Mouse (Mus musculus) Patski (cell line): Measurements from ENCODE around the gene Nlgn1. TPM values are rescaled to one million over a fixed set of nuclear protein-coding genes. Genes with fewer than 3 reads are reported as not detected.

ENCODE experiments used
- ATAC-seq: fragments of 100-300 bp; one replicate; pipeline ENCODE4 v1.8.0; 2021
- CTCF ChIA-PET: fragments of 350-600 bp; sonication (Branson Sonifier 250); formaldehyde crosslinking; loops from one replicate; lab custom pipeline; 2022; ENCODE audit warnings: inconsistent platforms; lab: Charles Lee
- POLR2A ChIA-PET: fragments of 350-600 bp; sonication (Branson Sonifier 250); formaldehyde crosslinking; loops from one replicate; lab custom pipeline; 2022; ENCODE audit warnings: antibody characterized with exemption, inconsistent platforms; lab: Charles Lee
- DNase-seq: peaks from one replicate; pipeline ENCODE4 v3.0.0-alpha.2; 2011; ENCODE audit warnings: low read depth, low spot score
- H3K27me3 ChIP-seq: fragments of 371-371 bp; one replicate; pipeline ENCODE4 v1.5.1; 2021
- CTCF ChIP-seq: fragments of 100-300 bp; IDR thresholded peaks from one replicate; pipeline ENCODE4 v1.5.1; 2021
- in situ Hi-C: fragments of 300-500 bp; cut with MboI; formaldehyde crosslinking; loops from 3 replicates; pipeline ENCODE4 v1.11.1; 2018; ENCODE audit warnings: low pct_unique_long_range_greater_than_20kb, mixed read lengths
- polyA plus RNA-seq: library from polyadenylated mRNA; unstranded; gene quantifications from one replicate; pipeline ENCODE4 v1.2.3, GENCODE M21; 2021

Gene Nlgn1
- polyA plus RNA-seq, 1 experiment from 2014 or later = 0.01 TPM

DNA sequence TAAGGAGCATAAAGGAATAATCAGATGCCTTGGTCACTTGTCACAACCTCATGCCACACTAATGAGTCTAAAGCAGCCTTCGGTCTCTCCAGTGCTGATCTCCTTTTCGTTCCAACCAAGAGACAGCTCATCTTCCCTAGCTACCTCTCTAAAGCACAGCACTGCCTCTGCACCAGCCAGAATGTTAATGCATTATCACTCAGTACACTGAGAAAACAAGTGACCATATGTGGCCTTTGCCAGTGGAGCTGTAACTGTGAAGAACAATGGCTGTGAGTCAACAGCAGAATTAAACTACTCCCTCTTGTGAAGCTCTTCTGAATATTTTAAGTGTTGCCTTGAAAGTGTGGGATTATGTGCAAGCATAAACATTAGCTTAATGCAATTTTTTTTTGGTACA is 14.9 kb downstream of the Nlgn1 start:
- H3K27me3 ChIP-seq = peaks cover 6% of the 10 kb centered on the region
- in situ Hi-C loops = no loop called here
- ATAC-seq = no peak
- no peak for DNase-seq
- ChIA-PET POLR2A (interaction anchor here (0.6 kb wide), 1 partner anchor 9 kb away, joined by 8 read pairs; no protein-coding TSS in a partner anchor), CTCF (interaction anchor here (0.5 to 1.0 kb wide), 3 partner anchors 8 to 279 kb away, joined by 3 read pairs; no protein-coding TSS in a partner anchor)
- no peak for TF ChIP-seq CTCF

DNA sequence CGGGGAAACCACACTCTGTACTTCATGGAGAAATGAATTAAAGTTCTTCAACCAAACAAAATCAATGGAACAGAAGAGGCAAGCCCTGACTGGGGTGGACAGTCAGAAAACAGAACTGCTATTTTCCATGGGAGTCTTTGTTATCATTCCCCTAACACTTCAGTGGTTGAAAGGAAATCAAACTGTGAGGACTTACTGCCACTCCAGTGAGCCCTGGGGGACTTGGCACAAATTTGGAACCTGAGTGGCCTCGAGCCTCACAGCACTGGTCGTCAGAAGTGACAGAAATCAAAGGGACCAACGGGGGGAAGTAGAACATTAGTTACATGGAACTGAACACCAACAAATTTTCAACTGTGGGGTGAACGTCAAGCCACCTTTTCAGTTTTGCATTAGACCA is 34.4 kb downstream of the Nlgn1 start:
- in situ Hi-C loops = no loop called here
- ChIA-PET CTCF (no interaction called here), POLR2A (no interaction called here)
- ATAC-seq (no peak), DNase-seq (no peak)
- TF ChIP-seq CTCF = no peak
- no peaks in the 10 kb centered on the region for H3K27me3 ChIP-seq

- H3K27me3 ChIP-seq = peaks cover 32% of the 10 kb centered on the region
- peak; percentile 87 for ATAC-seq
- in situ Hi-C loops = no loop called here
- POLR2A ChIA-PET = no interaction called here
- CTCF ChIA-PET = interaction anchor here (0.7 to 2.0 kb wide), 5 partner anchors 10 to 35 kb away, joined by 3 to 7 read pairs (median 3); no protein-coding TSS in a partner anchor
- peak; percentile 60 for DNase-seq
- no peak for TF ChIP-seq CTCF
Observed at GRCm38 (mm10) chr3:26270894-26271795, 61.1 kb downstream of the Nlgn1 start.

GRCm38 (mm10) chr3:26246564-26246963 is 85.7 kb downstream of the Nlgn1 start:
- no peak for DNase-seq
- POLR2A ChIA-PET = no interaction called here
- in situ Hi-C loops = no loop called here
- TF ChIP-seq CTCF = no peak
- H3K27me3 ChIP-seq = peaks cover 51% of the 10 kb centered on the region
- no peak for ATAC-seq
- CTCF ChIA-PET = no interaction called here

DNA sequence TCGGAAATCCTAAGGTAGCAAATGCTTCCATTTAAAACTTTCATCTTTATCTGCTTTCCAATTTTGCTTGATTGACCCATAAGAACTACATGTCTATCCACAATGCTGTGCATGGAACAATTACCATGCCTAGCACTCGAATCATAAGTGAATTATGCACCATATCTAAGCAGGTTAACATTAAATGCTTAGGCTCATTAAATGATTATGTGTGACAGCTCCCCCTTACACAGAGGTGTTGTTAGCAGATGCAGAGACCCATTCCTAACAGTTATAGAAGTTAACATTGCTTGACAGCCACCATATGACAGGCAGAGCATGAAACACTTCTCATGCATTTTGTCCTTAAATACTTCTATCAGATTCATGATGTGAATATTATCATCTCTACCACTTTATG is 89.0 kb downstream of the Nlgn1 start:
- no peak for TF ChIP-seq CTCF
- ATAC-seq = no peak
- peaks cover 46% of the 10 kb centered on the region for H3K27me3 ChIP-seq
- no peak for DNase-seq
- ChIA-PET CTCF (no interaction called here), POLR2A (no interaction called here)
- in situ Hi-C loops = no loop called here

DNA sequence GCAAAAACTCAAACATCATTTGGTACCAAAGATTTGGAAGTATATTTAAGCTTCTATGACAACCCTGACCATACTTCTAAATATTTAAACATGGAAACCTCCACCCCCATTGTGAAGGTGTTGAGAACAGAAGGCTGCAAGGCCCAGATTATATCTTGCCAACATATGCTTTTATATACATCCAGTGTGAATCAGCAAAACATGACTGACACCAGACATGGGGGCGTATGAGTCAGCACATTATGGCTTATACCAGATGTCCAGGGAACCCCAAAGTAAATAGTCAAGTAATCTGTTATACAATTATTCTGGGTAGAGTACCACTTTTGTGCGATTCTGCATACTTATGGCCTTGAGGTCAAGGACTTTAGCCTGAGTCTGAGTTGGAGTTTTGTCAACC is 102.3 kb downstream of the Nlgn1 start:
- POLR2A ChIA-PET = interaction anchor here (0.6 kb wide), 1 partner anchor 16 kb away, joined by 3 read pairs; no protein-coding TSS in a partner anchor
- ATAC-seq (no peak), DNase-seq (no peak)
- TF ChIP-seq CTCF = no peak
- in situ Hi-C loops = no loop called here
- peaks cover 18% of the 10 kb centered on the region for H3K27me3 ChIP-seq
- CTCF ChIA-PET = no interaction called here

DNA sequence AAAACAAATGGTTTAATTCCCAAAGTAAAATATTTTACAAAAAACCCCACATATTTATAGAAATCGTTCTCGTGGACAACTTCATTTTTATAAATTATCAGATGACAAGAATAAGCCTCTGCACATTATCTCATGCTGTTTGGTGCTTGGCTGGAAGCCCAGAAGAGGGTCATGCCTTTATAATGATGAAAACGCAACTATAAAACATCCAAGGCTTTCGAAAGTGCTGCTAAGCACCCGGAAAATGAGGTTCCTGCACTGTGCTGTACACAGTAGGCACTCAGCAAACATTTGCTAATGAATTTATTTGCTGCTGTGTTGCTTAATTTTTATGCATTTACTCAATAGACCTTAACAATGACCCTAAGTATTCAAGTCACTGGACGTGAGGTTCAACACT is 103.4 kb downstream of the Nlgn1 start:
- in situ Hi-C loops = no loop called here
- peak; percentile 27 for DNase-seq
- no peak for ATAC-seq
- H3K27me3 ChIP-seq = peaks cover 18% of the 10 kb centered on the region
- TF ChIP-seq CTCF = no peak
- ChIA-PET CTCF (interaction anchor here (1.5 kb wide), 1 partner anchor 9 kb away, joined by 3 read pairs; no protein-coding TSS in a partner anchor), POLR2A (no interaction called here)

- ATAC-seq = peak; percentile 79
- ChIA-PET POLR2A (no interaction called here), CTCF (interaction anchor here (1.5 kb wide), 1 partner anchor 9 kb away, joined by 3 read pairs; no protein-coding TSS in a partner anchor)
- DNase-seq = no peak
- peaks cover 18% of the 10 kb centered on the region for H3K27me3 ChIP-seq
- TF ChIP-seq CTCF = no peak
- in situ Hi-C loops = no loop called here
Observed at GRCm38 (mm10) chr3:26228172-26228781, 104.0 kb downstream of the Nlgn1 start.

DNA sequence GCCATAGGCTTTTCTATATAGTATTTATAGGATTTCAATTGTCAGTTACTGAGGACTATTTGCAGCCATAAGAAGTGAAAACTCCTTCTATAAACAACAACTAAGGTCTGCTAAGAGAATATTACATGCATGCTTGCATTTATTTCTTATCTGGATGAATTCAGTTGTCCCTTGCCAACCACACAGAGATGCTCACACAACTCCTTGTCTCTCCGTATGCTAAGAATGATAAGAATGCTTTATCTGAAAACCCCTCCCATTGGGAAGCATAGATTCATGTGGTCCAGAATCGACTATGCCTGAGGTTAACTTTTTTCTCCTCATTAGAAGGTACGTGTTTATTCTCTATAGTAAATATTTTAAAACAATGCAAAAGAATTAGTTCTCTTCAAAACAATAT is 108.8 kb downstream of the Nlgn1 start:
- TF ChIP-seq CTCF = no peak
- H3K27me3 ChIP-seq = peaks cover 9% of the 10 kb centered on the region
- POLR2A ChIA-PET = no interaction called here
- DNase-seq (no peak), ATAC-seq (no peak)
- CTCF ChIA-PET = no interaction called here
- in situ Hi-C loops = no loop called here

GRCm38 (mm10) chr3:26216231-26216630 is 116.0 kb downstream of the Nlgn1 start:
- ATAC-seq (no peak), DNase-seq (no peak)
- POLR2A ChIA-PET = no interaction called here
- peaks cover 9% of the 10 kb centered on the region for H3K27me3 ChIP-seq
- in situ Hi-C loops = no loop called here
- CTCF ChIA-PET = no interaction called here
- no peak for TF ChIP-seq CTCF

DNA sequence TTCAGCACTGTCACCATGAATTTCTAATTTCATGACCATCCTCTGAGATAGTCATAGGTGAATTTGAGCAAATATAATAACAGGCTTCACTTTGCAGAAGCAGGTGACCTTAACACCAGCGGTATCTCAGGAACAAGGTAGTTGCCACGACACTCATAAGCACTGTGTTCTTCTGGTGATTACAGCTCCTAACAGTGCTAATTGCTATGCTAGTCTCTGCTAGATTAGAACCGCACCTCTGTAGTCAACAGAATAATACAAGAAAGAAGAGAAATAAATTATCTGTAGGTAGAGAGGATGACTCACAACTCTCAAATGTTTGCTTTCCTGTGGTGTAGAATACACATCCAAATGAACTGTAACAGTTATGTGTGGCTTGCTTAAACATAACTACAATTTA is 129.6 kb downstream of the Nlgn1 start:
- CTCF ChIA-PET = no interaction called here
- in situ Hi-C loops = no loop called here
- POLR2A ChIA-PET = no interaction called here
- peaks cover 9% of the 10 kb centered on the region for H3K27me3 ChIP-seq
- DNase-seq (no peak), ATAC-seq (no peak)
- TF ChIP-seq CTCF = no peak
